Mouse (Mus musculus): ENCODE measurements around the gene E2f2.

Gene E2f2

GRCm38 (mm10) chr4:136206033-136206893, 34.1 kb downstream of the E2f2 start, which contains the start of gene Asap3:
Gene Asap3 (plus strand): TSS chr4:136206365.
- peak; percentile 97 for DNase-seq

GRCm38 (mm10) chr4:136206943-136207342, 34.7 kb downstream of the E2f2 start:
- DNase-seq: no peak

GRCm38 (mm10) chr4:136210931-136211330, 38.7 kb downstream of the E2f2 start:
- DNase-seq: no peak

GRCm38 (mm10) chr4:136213629-136214028, 41.4 kb downstream of the E2f2 start:
- no peak for DNase-seq

GRCm38 (mm10) chr4:136214828-136215227, 42.6 kb downstream of the E2f2 start:
- DNase-seq: no peak

- DNase-seq: no peak
Measured at GRCm38 (mm10) chr4:136215576-136215975, 43.4 kb downstream of the E2f2 start.

- no peak for DNase-seq
Measured at GRCm38 (mm10) chr4:136217063-136217462, 44.9 kb downstream of the E2f2 start.

- no peak for DNase-seq
Measured at GRCm38 (mm10) chr4:136218595-136219214, 46.5 kb downstream of the E2f2 start.

GRCm38 (mm10) chr4:136220133-136220775, 48.1 kb downstream of the E2f2 start:
- DNase-seq: no peak

GRCm38 (mm10) chr4:136223549-136224239, 51.5 kb downstream of the E2f2 start:
- no peak for DNase-seq

- no peak for DNase-seq
Measured at GRCm38 (mm10) chr4:136224240-136224559, 52.0 kb downstream of the E2f2 start.

GRCm38 (mm10) chr4:136224677-136225460, 52.7 kb downstream of the E2f2 start:
- DNase-seq: no peak

- no peak for DNase-seq
Measured at GRCm38 (mm10) chr4:136227408-136227807, 55.2 kb downstream of the E2f2 start.

- DNase-seq: no peak
Measured at GRCm38 (mm10) chr4:136228640-136229039, 56.4 kb downstream of the E2f2 start.

GRCm38 (mm10) chr4:136238669-136239068, 66.5 kb downstream of the E2f2 start:
- DNase-seq: peak; percentile 30

GRCm38 (mm10) chr4:136239111-136239510, 66.9 kb downstream of the E2f2 start:
- DNase-seq: no peak

- peak; percentile 90 for DNase-seq
Measured at GRCm38 (mm10) chr4:136239622-136240021, 67.4 kb downstream of the E2f2 start.

- no peak for DNase-seq
Measured at GRCm38 (mm10) chr4:136240123-136240522, 67.9 kb downstream of the E2f2 start.

GRCm38 (mm10) chr4:136240955-136241354, 68.8 kb downstream of the E2f2 start:
- DNase-seq: no peak

GRCm38 (mm10) chr4:136242065-136242703, 70.0 kb downstream of the E2f2 start:
- peak; percentile 71 for DNase-seq

- no peak for DNase-seq
Measured at GRCm38 (mm10) chr4:136242728-136243127, 70.5 kb downstream of the E2f2 start.

GRCm38 (mm10) chr4:136244208-136244607, 72.0 kb downstream of the E2f2 start:
- no peak for DNase-seq

Measured in thymus, postnatal 4 days (tissue).